Mouse (Mus musculus): ENCODE results near the gene Cry2. TPM values are rescaled to one million over a fixed set of nuclear protein-coding genes. Genes with fewer than 3 reads are reported as not detected.
A peak's percentile ranks its signal among the peaks of the same experiment; 100 is the strongest.

The Cry2 gene
- polyA plus RNA-seq, 1 experiment from 2014 or later = 37.7 TPM

DNA sequence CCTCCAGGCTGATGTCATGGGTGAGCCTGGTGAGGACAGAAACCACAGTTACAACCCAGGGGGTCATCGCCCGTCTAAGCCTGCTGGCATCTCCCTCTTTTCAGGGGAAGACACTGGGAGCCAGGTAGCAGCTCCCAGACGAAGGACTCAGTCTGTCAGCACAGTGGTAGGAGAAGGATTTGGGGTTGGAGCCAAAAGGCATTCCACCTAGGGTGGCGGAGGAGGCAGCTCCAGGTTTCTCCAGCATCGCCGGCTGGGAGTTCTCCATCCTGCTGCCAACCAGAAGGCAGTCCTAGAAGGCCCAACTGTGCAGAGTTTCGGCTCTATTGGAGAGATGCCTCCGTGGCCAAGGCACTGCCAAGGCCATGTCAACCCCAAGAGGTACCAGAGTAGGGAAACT, 42.7 kb downstream of the Cry2 start:
- H3K36me3 ChIP-seq = peaks cover 16% of the 10 kb centered on the region
- no peak for ATAC-seq (ENCODE audit: low read depth)
- H3K9ac ChIP-seq = peak overlapping the region; percentile 74
- H3K27ac ChIP-seq (replicated peaks) = peak overlapping the region; percentile 95
- 93% methylated on average over 8 of the region's 8 CpGs for WGBS
- H3K4me3 ChIP-seq = peak overlapping the region; percentile 41
- peaks cover 80% of the 10 kb centered on the region for H3K4me1 ChIP-seq (replicated peaks)
- H3K27me3 ChIP-seq = no peaks in the 10 kb centered on the region
- H3K4me2 ChIP-seq = peak overlapping the region; percentile 78
- H3K9me3 ChIP-seq = no peaks in the 10 kb centered on the region

DNA sequence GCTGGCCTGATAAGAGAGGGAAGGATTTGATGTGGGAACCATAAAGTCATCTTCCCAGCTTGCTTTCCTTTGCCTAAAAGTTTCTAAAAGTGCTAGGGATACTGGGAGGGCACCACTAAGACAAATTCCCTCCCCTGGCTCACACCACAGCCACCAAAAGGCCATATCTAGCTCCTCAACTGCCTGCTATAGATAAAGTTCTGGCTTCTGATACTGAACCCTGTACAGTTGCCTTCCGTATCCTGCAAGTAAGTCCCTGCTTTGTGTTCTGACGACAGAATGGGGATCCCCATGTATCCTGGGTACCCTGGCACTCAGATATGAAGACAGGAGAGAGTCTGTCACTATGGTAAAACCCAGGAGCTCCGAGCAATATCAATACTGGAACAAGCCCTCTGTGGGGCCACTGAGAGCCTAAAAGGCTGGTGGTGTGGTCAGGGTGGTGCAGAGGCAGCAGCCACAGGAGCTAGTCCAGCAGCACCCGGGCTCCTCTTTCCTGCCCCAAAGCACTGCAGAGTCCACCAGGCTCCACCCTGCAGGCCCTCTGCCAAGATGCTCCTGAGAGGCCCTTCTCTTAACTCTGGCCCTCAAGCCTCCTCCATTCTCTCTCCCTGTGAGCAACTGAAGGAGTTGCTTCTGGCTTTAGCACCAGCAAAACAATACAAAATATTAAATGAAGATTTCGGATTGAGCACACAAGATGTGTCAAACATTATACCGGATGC, 43.5 kb downstream of the Cry2 start:
- peaks cover 81% of the 10 kb centered on the region for H3K4me1 ChIP-seq (replicated peaks)
- no peaks in the 10 kb centered on the region for H3K9me3 ChIP-seq
- peak overlapping the region; percentile 95 for H3K27ac ChIP-seq (replicated peaks)
- H3K27me3 ChIP-seq = no peaks in the 10 kb centered on the region
- peak overlapping the region; percentile 95; the same call in 1 of the 2 replicates for H3K9ac ChIP-seq
- peak overlapping the region; percentile 78 for H3K4me2 ChIP-seq
- H3K36me3 ChIP-seq = peaks cover 23% of the 10 kb centered on the region
- H3K4me3 ChIP-seq = peak overlapping the region; percentile 87; the same call in 1 of the 2 replicates
- ATAC-seq (ENCODE audit: low read depth) = no peak
- 74% methylated on average over 6 of the region's 6 CpGs for WGBS

DNA sequence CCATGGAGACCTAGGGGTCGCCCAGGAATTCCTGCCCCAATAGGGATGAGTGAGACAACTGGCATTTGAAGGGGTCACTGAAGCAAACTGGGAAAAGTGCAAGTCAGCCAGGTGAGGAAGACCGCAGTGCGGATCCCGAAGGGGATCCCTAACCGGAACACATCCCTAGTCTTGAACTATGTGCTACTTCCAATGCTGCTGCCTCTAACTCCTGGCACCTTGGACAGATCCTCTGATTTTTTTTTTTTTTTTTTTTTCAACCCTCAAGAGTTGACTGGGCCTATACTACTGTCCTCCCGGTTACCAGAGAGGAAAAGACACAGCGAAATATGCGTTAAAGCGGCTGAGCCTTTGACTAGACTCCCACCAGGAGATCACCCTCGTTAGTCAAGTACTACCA, 44.2 kb downstream of the Cry2 start:
- H3K27me3 ChIP-seq = no peaks in the 10 kb centered on the region
- peak overlapping the region; percentile 87 for H3K4me3 ChIP-seq
- peak overlapping the region; percentile 95; the same call in 1 of the 2 replicates for H3K9ac ChIP-seq
- peaks cover 81% of the 10 kb centered on the region for H3K4me1 ChIP-seq (replicated peaks)
- H3K27ac ChIP-seq (replicated peaks) = peak overlapping the region; percentile 95
- no peak for ATAC-seq (ENCODE audit: low read depth)
- peak overlapping the region; percentile 78 for H3K4me2 ChIP-seq
- no peaks in the 10 kb centered on the region for H3K9me3 ChIP-seq
- H3K36me3 ChIP-seq = peaks cover 31% of the 10 kb centered on the region
- WGBS = under 1% methylated on average over 10 of the region's 10 CpGs

DNA sequence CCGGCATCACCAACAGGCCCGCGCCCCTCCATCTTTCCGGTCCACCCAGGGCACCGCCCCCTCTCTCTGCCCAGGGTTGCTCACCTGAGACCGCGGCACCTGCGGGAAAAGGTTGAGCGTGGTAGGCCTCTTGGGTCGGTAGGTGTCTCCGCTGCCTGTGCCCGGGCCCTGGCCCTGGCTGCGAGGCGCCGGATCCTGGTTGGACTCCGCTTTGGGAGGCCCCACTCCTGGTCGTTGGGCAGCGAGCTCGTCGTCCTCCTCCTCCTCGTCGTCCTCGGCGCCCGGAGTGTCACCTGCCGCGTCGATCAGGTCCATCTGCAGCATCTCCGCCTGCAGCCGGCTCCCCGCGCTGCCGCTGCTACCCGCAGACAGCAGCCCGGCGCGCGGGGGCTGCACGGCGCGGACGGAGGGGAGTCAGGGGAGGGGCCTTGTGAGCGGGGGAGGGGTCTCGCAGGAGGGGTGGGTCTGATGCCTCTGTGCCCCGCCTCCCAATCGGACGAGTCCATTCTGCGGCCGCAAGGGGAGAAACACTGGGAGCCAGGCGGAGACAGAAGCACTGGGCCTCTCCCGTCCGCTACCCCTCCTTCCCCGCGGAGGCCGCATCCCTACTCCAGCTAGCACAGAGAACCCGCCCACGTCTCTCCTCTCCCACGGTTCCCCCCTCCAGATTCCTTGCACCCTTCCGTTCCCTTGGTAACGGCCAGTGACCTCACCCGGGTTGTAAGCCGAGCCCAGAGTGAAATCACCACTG, 44.8 kb downstream of the Cry2 start:
- WGBS = under 1% methylated on average over 48 of the region's 62 CpGs
- peak; percentile 94 for ATAC-seq (ENCODE audit: low read depth)
- Histone ChIP-seq H3K9ac (peak overlapping the region; percentile 95), H3K9me3 (no peaks in the 10 kb centered on the region), H3K4me1 (replicated peaks) (peaks cover 78% of the 10 kb centered on the region), H3K27ac (replicated peaks) (peak overlapping the region; percentile 95), H3K4me3 (peak overlapping the region; percentile 87), H3K4me2 (peak overlapping the region; percentile 78), H3K36me3 (peaks cover 36% of the 10 kb centered on the region), H3K27me3 (no peaks in the 10 kb centered on the region)

DNA sequence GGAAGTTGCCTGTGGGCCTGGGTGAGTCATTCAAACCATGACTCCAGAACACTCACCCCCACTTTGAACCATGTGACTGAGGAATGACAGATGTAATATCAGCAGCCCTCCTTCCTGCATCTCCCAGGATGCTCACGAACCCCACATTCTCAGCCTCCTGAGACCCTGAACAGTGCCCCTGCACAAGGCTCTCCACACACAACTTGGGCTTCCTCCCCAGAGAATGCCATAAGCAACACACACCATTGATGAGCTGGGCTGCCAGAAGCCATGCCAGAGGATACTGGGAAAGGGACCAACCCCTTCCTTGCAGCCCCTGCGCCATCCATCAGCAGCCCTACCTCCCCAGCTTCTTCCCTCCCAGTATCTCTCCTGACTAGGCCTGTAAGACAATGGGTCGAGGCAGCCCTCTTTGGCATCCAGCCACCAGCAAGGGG, 45.7 kb downstream of the Cry2 start:
- WGBS = 36% methylated on average over 3 of the region's 3 CpGs
- Histone ChIP-seq H3K9ac (peak overlapping the region; percentile 95), H3K27ac (replicated peaks) (peak overlapping the region; percentile 95), H3K4me1 (replicated peaks) (peaks cover 69% of the 10 kb centered on the region), H3K27me3 (no peaks in the 10 kb centered on the region), H3K36me3 (peaks cover 46% of the 10 kb centered on the region), H3K4me3 (peak overlapping the region; percentile 87), H3K4me2 (peak overlapping the region; percentile 78), H3K9me3 (no peaks in the 10 kb centered on the region)
- no peak for ATAC-seq (ENCODE audit: low read depth)

DNA sequence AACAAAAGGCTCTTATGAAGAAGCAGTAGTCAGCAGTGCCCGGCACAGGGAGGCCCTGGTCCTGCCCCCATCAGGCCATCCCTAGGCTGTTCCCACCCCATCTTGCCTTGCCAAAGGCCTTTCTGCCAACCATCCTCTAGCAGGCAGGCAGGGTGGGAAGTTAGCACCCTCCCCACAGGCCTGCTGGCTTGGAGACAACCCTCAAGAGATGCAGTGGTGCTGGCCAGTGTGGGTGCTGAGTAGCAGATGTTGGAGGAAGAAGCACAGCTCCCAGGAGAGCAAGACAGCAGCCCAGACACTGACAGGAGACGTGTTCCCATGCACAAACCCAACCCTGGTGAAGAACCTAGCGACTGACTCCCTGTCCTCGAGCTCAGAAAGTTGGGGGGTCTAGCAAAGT, 46.2 kb downstream of the Cry2 start:
- 69% methylated on average over 4 of the region's 4 CpGs for WGBS
- peak overlapping the region; percentile 95 for H3K27ac ChIP-seq (replicated peaks)
- peaks cover 64% of the 10 kb centered on the region for H3K4me1 ChIP-seq (replicated peaks)
- H3K4me3 ChIP-seq = peak overlapping the region; percentile 87
- peak overlapping the region; percentile 95 for H3K9ac ChIP-seq
- no peaks in the 10 kb centered on the region for H3K27me3 ChIP-seq
- H3K36me3 ChIP-seq = peaks cover 51% of the 10 kb centered on the region
- ATAC-seq (ENCODE audit: low read depth) = no peak
- no peaks in the 10 kb centered on the region for H3K9me3 ChIP-seq
- H3K4me2 ChIP-seq = peak overlapping the region; percentile 78

DNA sequence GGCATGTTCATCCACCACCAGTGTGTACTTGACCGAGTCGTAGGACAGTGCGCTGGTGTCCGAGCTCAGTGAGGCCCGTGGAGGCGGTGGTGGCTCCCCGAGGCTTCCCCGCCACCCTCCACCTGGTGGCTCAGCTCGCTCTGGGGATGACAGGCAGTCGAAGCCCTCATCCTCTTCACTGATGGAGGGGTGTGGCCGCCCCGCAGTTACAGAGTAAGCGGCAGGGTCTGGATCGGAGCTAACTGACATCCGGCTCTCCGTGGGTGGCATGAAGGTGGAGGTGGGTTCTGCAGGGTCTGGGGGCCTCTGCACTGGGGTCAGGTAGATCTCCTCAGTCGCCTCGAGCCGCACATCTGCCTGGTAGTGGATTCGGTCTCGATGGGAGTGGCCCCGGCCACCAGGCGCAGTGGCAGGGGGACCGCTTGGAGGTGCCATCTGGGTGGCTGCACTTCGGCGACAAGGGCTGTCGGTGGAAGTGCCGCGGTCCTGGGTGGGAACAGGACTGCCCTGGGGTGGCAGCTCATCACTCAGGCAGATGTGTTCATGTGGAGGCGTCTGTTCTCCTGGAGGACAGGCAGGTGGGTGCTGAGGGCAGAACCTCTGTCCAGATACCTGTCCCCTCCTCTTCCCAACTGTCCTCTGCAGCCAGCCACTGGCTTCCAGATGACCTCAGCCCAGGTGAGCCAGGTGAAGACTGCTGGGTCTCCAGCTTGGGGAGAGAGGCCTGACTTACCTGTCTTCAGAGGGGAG, 46.8 kb downstream of the Cry2 start:
- 92% methylated on average over 30 of the region's 30 CpGs for WGBS
- Histone ChIP-seq H3K36me3 (peaks cover 57% of the 10 kb centered on the region), H3K27ac (replicated peaks) (no peak overlapping the region), H3K4me3 (0 out of 2 replicates have a peak overlapping the region, but pooled peaks have one; percentile 87), H3K4me1 (replicated peaks) (peaks cover 58% of the 10 kb centered on the region), H3K4me2 (peak overlapping the region; percentile 78), H3K27me3 (no peaks in the 10 kb centered on the region), H3K9me3 (no peaks in the 10 kb centered on the region), H3K9ac (peak overlapping the region; percentile 95)
- ATAC-seq (ENCODE audit: low read depth) = no peak

DNA sequence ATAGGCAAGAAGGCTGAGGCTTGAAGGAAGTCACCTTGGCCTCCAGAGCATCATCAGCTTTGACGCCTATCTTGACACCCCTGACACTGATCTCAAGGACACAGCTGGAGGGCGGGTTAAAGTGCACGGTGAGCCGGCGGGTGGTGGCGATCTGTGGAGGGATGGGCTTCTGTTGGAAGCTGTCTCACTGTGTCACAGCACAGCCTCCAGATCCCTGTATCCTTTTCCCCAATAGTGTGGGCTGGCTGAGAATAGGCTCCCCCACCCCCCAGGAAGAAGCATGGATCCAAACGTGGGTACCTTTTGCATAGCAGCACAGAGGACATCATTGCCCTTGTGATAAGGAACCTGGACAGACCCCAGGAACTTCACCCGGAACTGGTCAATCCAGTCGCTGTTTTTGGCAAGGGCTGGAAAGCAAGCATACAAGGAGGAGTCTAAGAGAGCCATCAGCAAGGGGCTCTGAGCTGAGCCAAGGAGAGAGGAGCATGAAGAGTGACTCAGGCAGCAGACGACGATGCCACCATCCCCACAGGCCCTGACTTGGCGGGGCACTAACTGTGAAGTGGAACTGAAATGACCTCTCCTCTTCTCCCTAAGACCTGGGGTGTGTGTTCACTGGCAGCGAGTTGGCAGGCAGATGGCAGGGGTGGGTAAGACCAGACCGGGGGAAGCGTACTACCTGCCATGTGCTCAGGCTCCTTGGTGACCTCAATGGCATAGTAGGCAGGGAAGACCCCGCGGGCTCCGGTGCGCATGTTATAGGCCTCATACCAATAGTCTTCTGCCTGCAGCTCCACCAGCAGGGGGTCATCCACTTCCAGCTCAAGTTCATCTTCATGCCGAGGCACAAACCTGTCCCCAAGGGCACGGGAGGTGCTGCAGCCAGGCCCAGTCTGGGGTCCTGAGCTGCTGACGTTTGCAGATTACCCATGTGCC, 48.5 kb downstream of the Cry2 start:
- peaks cover 42% of the 10 kb centered on the region for H3K4me1 ChIP-seq (replicated peaks)
- WGBS = 85% methylated on average over 22 of the region's 22 CpGs
- no peak overlapping the region for H3K4me3 ChIP-seq
- peaks cover 73% of the 10 kb centered on the region for H3K36me3 ChIP-seq
- no peak for ATAC-seq (ENCODE audit: low read depth)
- no peak overlapping the region for H3K27ac ChIP-seq (replicated peaks)
- H3K9me3 ChIP-seq = no peaks in the 10 kb centered on the region
- no peak overlapping the region for H3K4me2 ChIP-seq
- H3K9ac ChIP-seq = no peak overlapping the region
- H3K27me3 ChIP-seq = no peaks in the 10 kb centered on the region

DNA sequence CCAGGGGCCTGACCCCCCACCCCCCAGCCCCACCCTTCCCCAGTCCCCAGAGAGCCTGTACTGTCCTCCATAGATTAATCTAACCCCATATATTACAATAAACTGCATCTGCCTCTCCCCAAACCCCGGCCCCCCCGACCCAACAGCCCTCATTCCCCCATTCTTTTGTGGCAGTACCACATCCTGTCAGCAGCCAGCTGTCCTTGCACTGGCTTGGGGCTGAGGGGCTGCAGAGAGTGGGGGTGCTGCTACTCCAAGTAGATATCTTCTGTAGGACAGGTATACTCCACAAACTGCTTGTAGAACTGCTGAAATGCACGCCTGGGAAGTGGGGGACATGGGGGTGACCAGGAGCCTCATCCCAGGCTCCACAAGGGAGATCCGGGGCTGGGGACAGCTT, 49.7 kb downstream of the Cry2 start:
- H3K27me3 ChIP-seq = no peaks in the 10 kb centered on the region
- H3K9me3 ChIP-seq = no peaks in the 10 kb centered on the region
- WGBS = 78% methylated on average over 4 of the region's 4 CpGs
- peaks cover 30% of the 10 kb centered on the region for H3K4me1 ChIP-seq (replicated peaks)
- no peak for ATAC-seq (ENCODE audit: low read depth)
- H3K27ac ChIP-seq (replicated peaks) = no peak overlapping the region
- peaks cover 86% of the 10 kb centered on the region for H3K36me3 ChIP-seq
- no peak overlapping the region for H3K4me2 ChIP-seq
- H3K4me3 ChIP-seq = no peak overlapping the region
- H3K9ac ChIP-seq = no peak overlapping the region

DNA sequence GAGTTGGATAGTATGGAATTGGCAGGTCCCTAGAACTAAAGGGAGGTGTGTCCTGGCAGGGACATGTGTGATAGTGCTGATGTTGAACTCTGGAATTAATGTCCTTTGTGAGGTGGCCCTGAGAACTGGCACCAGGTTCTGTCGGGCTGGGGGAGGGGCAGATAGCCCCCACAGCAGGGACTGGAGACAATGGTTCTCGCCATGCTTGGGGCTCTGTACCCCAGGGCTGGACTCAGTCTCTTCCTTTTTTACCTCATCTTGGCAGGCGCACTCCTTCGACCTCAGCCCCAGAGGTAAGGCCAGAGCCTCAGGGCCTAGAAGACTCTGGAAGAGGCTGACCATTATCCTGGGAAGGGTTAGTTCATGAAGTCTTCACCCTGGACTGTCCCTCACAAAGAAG, 51.1 kb downstream of the Cry2 start:
- ATAC-seq (ENCODE audit: low read depth) = no peak
- WGBS = 87% methylated on average over 4 of the region's 4 CpGs

DNA sequence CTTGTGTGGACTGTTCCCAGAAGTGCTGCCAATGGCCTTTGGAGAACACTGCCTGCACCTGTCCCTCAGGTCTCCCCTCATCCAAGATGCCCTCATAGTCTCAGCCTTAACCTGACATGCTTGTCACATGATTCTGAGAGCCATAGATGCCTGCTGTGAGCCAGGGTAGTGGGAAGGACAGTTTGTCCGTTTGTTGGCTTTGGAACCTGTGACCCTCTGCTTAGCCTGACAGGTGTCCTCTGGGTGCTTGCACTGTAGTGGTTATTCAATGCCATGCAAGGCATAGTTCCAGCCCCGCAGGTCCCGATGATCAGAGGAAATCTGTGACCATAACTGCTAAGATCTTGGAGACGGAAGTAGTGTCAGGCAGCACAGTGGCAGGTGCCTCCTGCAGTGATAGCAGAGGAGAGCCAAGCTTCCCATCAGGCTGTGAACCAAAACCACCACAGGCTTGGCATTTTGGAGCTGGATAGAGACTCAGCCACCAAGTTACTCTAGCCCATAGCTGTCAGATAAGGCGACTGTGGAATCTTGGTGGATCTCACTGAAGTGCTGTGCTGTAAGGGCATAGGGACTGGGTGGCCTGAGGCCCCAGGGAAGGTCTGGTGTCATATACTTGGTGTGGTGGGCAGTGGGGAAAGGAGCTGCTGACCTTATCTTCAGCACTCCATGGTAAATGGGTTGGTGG, 51.8 kb downstream of the Cry2 start, which contains the start of gene 1700029I15Rik:
Gene 1700029I15Rik (plus strand): TSS at position 638 of the 688 bp plus-strand sequence.
- Histone ChIP-seq H3K4me3 (no peak within 1 kb of the TSS), H3K9ac (no peak within 1 kb of the TSS), H3K4me1 (replicated peaks) (peaks cover 12% of the 10 kb centered on the region), H3K9me3 (no peaks in the 10 kb centered on the region), H3K27me3 (no peaks in the 10 kb centered on the region), H3K36me3 (peaks cover 100% of the 10 kb centered on the region), H3K27ac (replicated peaks) (no peak within 1 kb of the TSS), H3K4me2 (no peak within 1 kb of the TSS)
- ATAC-seq (ENCODE audit: low read depth) = no peak
- 86% methylated on average over 5 of the region's 5 CpGs for whole genome bisulfite sequencing

More for the DNA sequence above, 51.1 kb downstream of the Cry2 start:
- Histone ChIP-seq H3K36me3 (peaks cover 100% of the 10 kb centered on the region), H3K27me3 (no peaks in the 10 kb centered on the region), H3K9me3 (no peaks in the 10 kb centered on the region), H3K4me1 (replicated peaks) (peaks cover 19% of the 10 kb centered on the region), H3K27ac (replicated peaks) (no peak overlapping the region), H3K9ac (no peak overlapping the region), H3K4me3 (no peak overlapping the region), H3K4me2 (no peak overlapping the region)
